Mouse (Mus musculus): ENCODE results near the gene Ppp1r21.

GRCm38 (mm10) chr17:88597222-88598055 lies 67.5 kb downstream of the Ppp1r21 start, which contains the start of gene Ston1:
- TF ChIP-seq CTCF (IDR thresholded peaks at IDR 0.05; ENCODE audit: low read depth) (no peak), EP300 (optimal IDR thresholded peaks at IDR 0.05) (no peak)
